Mouse (Mus musculus): ENCODE data around the gene Tiam1.

DNA sequence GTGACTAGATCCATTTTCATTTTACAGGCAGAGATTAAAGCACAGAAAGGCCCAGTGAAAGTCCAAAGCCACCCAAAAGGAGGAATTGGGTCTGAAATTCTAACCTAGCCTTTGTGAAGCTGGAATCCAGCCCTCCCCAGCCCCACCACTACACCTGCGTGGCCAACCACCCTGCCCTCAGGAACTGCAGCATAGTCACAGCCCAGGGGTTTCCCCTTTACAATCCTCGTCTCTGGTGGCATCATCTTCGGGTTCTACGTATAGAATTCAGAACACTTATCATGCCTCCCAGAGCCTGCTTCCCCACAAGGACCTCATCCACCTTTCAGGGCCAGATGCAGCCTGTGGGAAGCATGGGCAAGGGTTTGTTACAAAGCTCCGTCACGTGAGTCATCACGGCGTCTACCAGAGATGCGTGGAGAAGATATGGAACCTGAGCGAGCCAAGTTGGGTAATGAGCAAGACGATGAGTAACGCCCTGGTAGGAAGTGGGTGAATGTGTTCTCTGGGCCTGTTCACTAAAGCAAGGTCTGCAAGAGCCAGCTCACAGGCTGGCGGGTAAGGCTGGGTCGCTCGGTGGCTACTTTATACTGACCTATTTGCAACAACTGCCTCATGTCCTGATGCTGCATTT lies 170.6 kb downstream of the Tiam1 start:
- no peak for TF ChIP-seq POLR2A (IDR thresholded peaks at IDR 0.05; ENCODE audit: borderline replicate concordance, extremely low read depth, insufficient read depth, insufficient read length, poor library complexity, severe bottlenecking)
- TF ChIP-seq CTCF (IDR thresholded peaks at IDR 0.05; ENCODE audit: borderline replicate concordance, extremely low read depth, insufficient read depth, insufficient read length), result no peak

All from brain, embryonic 14.5 days (tissue).